Mouse (Mus musculus): ENCODE measurements around the gene Adsl.

DNA sequence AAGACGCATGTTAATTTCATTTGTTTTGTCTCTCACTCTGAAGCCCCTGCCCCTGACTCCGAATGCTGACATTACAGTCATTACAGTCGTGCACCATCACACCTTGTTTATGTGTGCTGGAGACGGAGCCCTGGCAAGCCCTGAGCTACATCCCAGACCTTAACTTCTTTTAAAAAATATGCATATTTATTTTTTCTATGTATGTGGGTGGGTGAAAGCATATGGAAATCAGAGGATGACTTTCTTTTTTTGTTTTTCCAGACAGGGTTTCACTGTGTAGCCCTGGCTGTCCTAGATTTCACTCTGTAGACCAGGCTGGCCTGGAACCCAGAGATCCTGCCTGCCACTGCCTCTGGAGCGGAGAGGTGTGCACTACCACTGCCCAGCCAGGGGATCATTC, 46.7 kb downstream of the Adsl start:
- TF ChIP-seq POLR2A (IDR thresholded peaks at IDR 0.05; ENCODE audit: control insufficient read depth, low read depth, low read length) (no peak), CTCF (IDR thresholded peaks at IDR 0.05; ENCODE audit: control insufficient read depth, insufficient read depth, insufficient replicate concordance, low read depth, low read length) (no peak)
